Mouse (Mus musculus) liver, adult 2 months (tissue): ENCODE data around the gene Col6a1.

ENCODE experiments used
- CTCF ChIP-seq: fragments of 200-500 bp; IDR thresholded peaks from 2 replicates; pipeline ENCODE4 v1.5.1; 2011; ENCODE audit warnings: low read depth, low read length, control low read depth
- POLR2A ChIP-seq: fragments of 200-500 bp; IDR thresholded peaks from 2 replicates; pipeline ENCODE4 v1.6.1; 2011; ENCODE audit warnings: low read length, control low read depth; ENCODE audit not compliant: insufficient read depth; ENCODE audit errors: extremely low read depth

DNA sequence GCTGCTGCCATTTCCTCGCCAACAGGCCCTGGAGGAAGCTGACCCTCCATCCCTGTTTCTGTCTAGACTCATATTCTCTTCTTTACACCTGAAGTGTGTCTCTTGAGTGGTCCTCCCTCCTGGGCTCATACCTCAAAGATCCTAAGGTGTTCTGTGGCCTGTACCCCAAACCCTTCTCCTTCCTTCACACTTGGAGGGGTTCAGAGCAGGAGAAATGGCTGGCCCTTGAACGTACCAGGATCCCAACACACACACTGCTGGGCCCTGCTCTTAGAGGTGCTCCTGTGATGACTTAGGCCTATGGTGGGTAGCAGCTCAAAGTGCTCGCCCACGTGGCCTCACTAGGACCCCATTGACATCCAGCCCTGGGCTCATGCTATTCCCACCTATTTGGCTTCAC is 39.0 kb upstream of the Col6a1 start:
- TF ChIP-seq CTCF (no peak), POLR2A (no peak)
